Mouse (Mus musculus) liver, postnatal 0 days (tissue): ENCODE measurements around the gene Rad51b.

Experiments used
- CTCF ChIP-seq: sonication (generic); IDR thresholded peaks from 2 replicates; pipeline ENCODE4 v1.5.1; 2016; ENCODE audit warnings: antibody characterized with exemption, low read depth
- EP300 ChIP-seq: IDR thresholded peaks from 2 replicates; pipeline ENCODE4 v1.6.1; 2016; ENCODE audit warnings: antibody characterized with exemption, low read depth, mild to moderate bottlenecking

GRCm38 (mm10) chr12:79326236-79326635 lies 29.2 kb downstream of the Rad51b start:
- TF ChIP-seq CTCF (no peak), EP300 (no peak)
